Mouse (Mus musculus): ENCODE data around the gene Gm20388.

Gm20388 gene

GRCm38 (mm10) chr8:120471166-120471565 is 560.5 kb downstream of the Gm20388 start:
- DNase-seq (ENCODE audit: low spot score in 2 of 2) = peak; percentile 60 to 74

DNA sequence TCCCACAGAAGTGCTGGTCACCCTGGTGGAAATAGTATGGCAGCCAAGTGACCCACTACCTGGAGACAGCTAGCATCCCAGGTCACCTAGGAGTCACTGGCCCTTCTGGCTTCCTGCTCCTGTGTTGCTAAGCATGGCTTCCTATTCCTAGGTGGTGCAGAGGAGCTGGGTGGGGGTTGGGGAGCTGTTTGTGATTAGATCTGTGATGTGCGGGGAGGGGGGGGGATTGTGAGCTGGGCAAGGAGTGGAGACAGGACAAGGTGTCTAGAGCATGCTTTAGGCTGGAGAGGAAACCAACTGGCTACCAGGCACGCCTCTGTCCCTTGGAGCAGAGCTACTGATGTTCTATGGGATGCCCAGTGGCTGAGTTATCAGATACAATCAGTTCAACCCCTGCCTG is 561.1 kb downstream of the Gm20388 start:
- no peak for DNase-seq (ENCODE audit: low spot score in 2 of 2)

DNA sequence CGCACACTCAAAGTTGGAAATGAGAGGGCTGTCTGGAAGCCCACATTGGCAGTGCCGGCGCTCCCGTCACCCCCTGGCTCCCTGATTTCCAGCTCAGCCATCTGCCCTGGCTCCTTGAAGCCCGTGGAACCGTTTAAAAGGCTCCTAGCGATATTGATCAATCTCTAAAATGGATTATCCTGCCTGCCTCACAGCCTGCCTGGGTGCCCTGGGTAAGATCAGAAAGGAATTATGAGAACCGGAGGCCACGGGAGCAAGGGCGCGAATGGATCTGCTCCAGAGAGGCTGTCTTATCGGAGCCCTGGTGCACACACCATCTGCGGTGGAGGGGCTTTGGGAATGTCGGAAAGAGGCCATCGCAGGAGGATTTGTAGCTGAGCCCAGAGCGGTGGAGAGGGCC is 561.6 kb downstream of the Gm20388 start:
- no peak for DNase-seq (ENCODE audit: low spot score in 2 of 2)

DNA sequence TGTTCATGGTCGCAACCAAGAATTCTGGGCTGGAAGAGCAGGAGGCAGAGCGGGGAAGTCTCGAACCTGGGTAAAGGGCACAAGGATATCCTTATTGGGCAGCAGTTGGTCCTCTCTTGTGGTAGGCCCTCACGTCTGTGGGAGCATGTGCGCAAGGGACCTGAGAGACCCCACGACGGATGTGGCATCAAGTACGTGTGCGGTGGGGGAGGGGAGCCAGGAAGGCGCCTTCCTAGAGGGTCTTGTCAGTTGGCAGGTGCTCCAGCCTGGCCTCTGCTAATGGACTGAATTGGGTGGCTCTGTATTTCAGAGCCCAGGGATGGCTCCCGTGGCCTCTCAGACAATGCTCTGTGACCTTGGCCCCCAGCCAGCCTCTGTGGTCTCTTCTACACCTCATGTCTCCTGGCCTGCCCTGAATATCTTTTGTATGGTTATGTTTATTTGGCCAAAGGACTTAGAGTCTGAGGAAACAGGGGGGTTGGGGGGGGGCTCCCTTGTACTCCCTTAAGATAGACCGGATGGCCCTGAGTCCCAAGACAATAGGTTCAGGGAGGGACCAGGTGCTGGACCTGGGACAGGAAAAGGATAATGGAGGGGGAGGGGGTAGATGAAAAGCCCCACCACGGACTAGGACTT is 563.2 kb downstream of the Gm20388 start:
- DNase-seq (ENCODE audit: low spot score in 2 of 2) = no peak

DNA sequence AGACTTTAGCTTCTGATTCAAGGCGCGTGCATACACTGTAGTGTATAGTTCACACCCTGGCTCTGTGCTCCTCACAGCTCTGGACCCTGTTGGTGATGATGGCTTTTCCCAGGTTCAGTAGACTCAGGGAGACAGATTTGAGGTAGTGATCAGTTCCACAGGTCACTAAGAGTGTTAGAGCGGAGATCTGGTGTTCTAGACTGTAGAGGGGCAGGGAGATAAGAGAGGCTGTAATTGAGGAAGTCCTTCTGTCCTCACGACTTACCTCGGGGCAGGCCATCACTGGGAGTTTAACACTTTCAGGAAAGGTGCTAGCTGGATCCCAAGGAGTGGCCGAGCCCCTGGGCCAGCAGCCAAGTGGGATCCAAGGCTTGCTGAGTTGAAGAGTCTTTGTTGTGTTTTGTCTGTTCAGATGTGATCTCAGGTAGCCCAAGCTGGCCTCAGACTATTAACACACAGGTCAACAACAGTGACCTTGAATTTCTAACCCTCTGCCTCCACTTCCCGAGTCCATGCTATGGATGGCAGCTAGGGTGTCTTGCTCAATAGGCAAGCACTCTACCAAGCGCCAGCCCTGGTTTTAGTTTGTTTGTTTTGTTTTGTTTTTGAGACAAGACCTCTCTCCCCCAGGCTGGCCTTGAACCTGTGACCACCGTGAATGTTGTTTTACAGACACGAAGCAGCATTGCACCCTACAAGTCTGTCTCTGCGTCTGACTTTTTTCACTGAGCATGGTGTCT is 564.0 kb downstream of the Gm20388 start:
- no peak for DNase-seq (ENCODE audit: low spot score in 2 of 2)

GRCm38 (mm10) chr8:120475462-120476201 is 565.0 kb downstream of the Gm20388 start:
- peak; percentile 52 to 58 for DNase-seq (ENCODE audit: low spot score in 2 of 2)

DNA sequence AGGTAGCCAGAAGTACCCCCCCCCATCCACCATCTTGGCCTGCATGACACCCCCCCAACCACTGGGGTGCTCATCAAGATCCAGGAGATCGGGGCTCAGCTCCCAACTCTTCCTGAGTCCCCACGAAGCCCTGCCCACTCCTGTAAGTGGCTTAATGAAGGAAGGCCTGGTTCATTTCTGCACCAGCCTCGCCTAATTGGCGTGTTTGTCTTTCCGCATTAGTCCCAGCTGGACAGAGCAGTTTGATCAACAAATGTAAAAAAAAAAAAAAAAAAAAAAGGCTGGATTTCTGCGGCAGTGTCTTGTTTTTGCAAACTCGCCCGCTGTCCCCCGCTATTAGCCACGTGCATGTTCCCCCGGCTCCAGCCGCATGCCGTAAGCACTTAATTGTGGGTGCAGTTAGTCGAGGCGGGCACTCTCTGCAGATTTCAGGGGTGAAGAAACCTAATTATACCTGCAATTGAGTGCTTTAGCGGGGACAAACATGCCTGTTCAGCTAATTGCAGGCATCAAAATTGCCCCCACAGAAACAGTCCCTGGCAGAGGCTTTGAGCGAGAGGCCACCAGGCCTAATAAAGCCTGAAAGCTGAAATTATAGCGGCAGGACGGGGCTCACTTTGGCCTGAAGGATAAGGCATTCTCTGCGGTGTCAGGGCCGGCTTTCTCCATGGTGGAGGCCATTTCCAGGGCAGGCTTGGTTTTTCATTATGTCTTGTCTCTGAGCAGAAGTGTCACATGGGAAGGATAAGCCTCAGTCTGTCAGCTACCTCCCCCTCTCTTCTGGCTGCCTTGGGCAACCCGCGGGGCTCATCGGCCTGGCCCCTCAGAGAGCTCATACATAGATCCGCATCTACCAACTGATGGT is 566.3 kb downstream of the Gm20388 start:
- DNase-seq (ENCODE audit: low spot score in 2 of 2) = no peak

DNA sequence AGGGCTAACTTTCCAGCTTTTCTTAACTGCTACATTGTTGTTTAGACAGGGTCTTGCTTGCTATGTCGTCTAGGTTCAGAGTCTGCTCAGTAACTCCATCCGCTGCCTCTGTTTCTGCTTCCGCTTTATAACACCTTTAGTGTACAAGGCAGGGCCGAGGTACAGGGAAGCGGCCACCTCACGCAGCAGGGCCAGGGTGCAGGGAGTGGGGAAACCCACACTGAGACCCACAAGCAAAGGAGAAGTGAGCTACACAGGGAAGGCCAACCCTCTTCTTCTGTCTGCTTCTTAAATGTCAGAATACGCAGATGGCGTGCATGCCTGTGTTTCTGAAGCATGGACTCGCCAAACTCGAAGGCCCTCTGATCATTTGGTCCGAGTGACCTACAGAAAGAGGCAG is 568.1 kb downstream of the Gm20388 start:
- no peak for DNase-seq (ENCODE audit: low spot score in 2 of 2)

- no peak for DNase-seq (ENCODE audit: low spot score in 2 of 2)
These were observed 569.0 kb downstream of the Gm20388 start for GRCm38 (mm10) chr8:120479691-120480090.

GRCm38 (mm10) chr8:120482015-120482689 is 571.5 kb downstream of the Gm20388 start:
- no peak for DNase-seq (ENCODE audit: low spot score in 2 of 2)

GRCm38 (mm10) chr8:120484460-120484859 is 573.8 kb downstream of the Gm20388 start:
- no peak for DNase-seq (ENCODE audit: low spot score in 2 of 2)

GRCm38 (mm10) chr8:120485116-120485515 is 574.5 kb downstream of the Gm20388 start:
- DNase-seq (ENCODE audit: low spot score in 2 of 2) = no peak

- DNase-seq (ENCODE audit: low spot score in 2 of 2) = peak in 1 of 2 experiments; percentile 36
These were observed 575.2 kb downstream of the Gm20388 start for GRCm38 (mm10) chr8:120485551-120486476.

- peak; percentile 65 to 74 for DNase-seq (ENCODE audit: low spot score in 2 of 2)
These were observed 576.1 kb downstream of the Gm20388 start for GRCm38 (mm10) chr8:120486477-120487376.

GRCm38 (mm10) chr8:120487377-120487728 is 576.7 kb downstream of the Gm20388 start:
- DNase-seq (ENCODE audit: low spot score in 2 of 2) = peak; percentile 37 to 54

- DNase-seq (ENCODE audit: low spot score in 2 of 2) = peak; percentile 54 to 60
These were observed 577.3 kb downstream of the Gm20388 start for GRCm38 (mm10) chr8:120487729-120488510.

GRCm38 (mm10) chr8:120488636-120489131 is 578.0 kb downstream of the Gm20388 start:
- DNase-seq (ENCODE audit: low spot score in 2 of 2) = peak in 1 of 2 experiments; percentile 43
